Mouse (Mus musculus): ENCODE measurements around the gene Abcc8. TPM values are rescaled to one million over a fixed set of nuclear protein-coding genes. Genes with fewer than 3 reads are reported as not detected.

The Abcc8 gene
- polyA plus RNA-seq, 1 experiment from 2014 or later = 6.2 TPM

GRCm38 (mm10) chr7:46092803-46093202 lies 87.0 kb downstream of the Abcc8 start:
- Histone ChIP-seq H3K9ac (ENCODE audit: low read depth, low read length) (no peak overlapping the region), H3K4me3 (ENCODE audit: low read length) (no peak overlapping the region), H3K4me2 (ENCODE audit: low read depth, low read length) (no peak overlapping the region), H3K9me3 (ENCODE audit: control insufficient read depth, low read length) (no peaks in the 10 kb centered on the region; the same call in 1 of the 2 replicates), H3K27me3 (replicated peaks; ENCODE audit: control insufficient read depth, insufficient read depth, low read length) (0 out of 2 replicates have a peak, but pooled peaks cover 11% of the 10 kb centered on the region), H3K4me1 (ENCODE audit: control insufficient read depth, insufficient read depth, low read length) (no peaks in the 10 kb centered on the region), H3K36me3 (ENCODE audit: control insufficient read depth, insufficient read depth, low read length) (no peaks in the 10 kb centered on the region), H3K27ac (ENCODE audit: low read length) (no peak overlapping the region)
- WGBS = 47% methylated on average over 8 of the region's 8 CpGs
- ATAC-seq = no peak

DNA sequence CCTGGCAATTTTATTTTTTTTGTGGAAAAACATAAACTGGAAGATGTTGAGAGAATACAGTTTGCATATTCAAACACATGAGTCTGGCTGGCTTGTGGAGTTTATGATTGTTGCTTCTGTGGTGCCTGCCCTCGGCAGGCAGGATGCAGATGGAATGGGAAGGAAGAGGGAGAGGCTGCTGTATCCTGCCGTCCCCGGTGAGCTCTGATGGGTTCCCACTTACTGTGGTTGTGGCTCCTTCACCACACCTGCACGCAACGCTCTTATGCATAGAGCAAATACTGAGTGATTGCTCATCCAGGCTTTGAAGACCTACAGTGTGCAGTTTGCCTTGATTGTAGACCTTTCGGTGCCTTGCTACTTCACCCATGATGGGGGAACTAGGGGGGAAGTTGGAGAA lies 91.6 kb downstream of the Abcc8 start:
- Histone ChIP-seq H3K27ac (ENCODE audit: low read length) (no peak overlapping the region), H3K4me1 (ENCODE audit: control insufficient read depth, insufficient read depth, low read length) (peaks cover 8% of the 10 kb centered on the region), H3K4me3 (ENCODE audit: low read length) (no peak overlapping the region), H3K9ac (ENCODE audit: low read depth, low read length) (no peak overlapping the region), H3K4me2 (ENCODE audit: low read depth, low read length) (no peak overlapping the region), H3K27me3 (replicated peaks; ENCODE audit: control insufficient read depth, insufficient read depth, low read length) (0 out of 2 replicates have a peak, but pooled peaks cover 3% of the 10 kb centered on the region), H3K9me3 (ENCODE audit: control insufficient read depth, low read length) (no peaks in the 10 kb centered on the region; the same call in 1 of the 2 replicates), H3K36me3 (ENCODE audit: control insufficient read depth, insufficient read depth, low read length) (peaks cover 5% of the 10 kb centered on the region; the same call in 1 of the 2 replicates)
- ATAC-seq = no peak
- WGBS = 91% methylated on average over 6 of the region's 6 CpGs

DNA sequence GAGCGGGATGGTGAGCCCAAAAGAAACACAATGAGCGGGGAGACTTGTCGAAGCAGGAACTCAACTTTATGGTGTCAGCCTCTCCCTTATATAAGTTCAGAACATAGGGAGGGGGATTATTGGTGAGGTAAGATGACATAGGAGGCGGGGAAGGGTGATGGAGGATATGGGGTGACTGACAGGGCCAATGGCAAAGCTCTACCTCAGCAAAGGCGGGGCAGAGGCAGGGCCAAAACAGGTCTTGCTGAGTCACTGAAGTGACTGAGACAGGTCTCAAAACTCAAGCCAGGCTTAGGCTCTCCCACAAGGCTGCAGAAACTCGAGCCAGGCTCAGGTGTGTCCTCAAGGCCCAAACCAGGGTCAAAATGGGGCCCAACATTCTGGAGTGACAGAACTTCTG lies 93.5 kb downstream of the Abcc8 start:
- Histone ChIP-seq H3K9me3 (ENCODE audit: control insufficient read depth, low read length) (no peaks in the 10 kb centered on the region; the same call in 1 of the 2 replicates), H3K4me3 (ENCODE audit: low read length) (no peak overlapping the region), H3K4me1 (ENCODE audit: control insufficient read depth, insufficient read depth, low read length) (peaks cover 8% of the 10 kb centered on the region), H3K27me3 (replicated peaks; ENCODE audit: control insufficient read depth, insufficient read depth, low read length) (no peaks in the 10 kb centered on the region), H3K36me3 (ENCODE audit: control insufficient read depth, insufficient read depth, low read length) (peaks cover 9% of the 10 kb centered on the region), H3K27ac (ENCODE audit: low read length) (no peak overlapping the region), H3K4me2 (ENCODE audit: low read depth, low read length) (no peak overlapping the region), H3K9ac (ENCODE audit: low read depth, low read length) (no peak overlapping the region)
- no peak for ATAC-seq
- 91% methylated on average over 6 of the region's 6 CpGs for WGBS

DNA sequence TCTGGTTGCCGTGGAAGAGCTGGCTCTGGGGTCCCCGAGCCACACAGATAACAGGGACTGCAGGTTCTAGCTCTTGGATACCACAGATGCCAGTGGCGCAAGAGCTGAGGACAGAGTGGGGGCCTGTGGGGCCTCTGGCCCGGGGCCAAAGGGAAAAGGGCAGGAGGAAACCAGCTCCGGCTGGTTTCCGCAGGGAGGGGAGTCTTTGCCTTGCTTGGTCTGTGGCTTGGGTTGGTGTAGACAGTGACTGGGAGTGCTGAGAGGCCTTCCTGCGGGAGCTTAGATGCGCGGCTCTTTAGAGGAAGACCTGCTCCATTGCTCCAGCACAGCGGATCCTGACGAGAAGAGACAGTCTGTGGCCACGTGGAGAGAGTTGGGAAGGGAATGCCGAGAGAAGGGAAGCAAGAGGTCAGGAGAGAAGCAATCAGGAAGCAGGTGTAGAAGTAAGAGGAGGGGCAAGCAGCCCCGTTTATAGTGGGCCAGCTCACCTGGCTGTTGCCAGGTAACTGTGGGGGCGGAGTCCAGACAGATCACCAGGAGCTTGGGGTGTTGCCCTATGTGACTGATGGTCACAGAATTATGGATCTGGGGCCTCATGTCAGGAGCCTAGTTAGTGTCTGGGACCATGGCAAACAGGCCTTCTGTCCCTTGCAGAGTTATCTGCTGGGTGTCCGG lies 94.9 kb downstream of the Abcc8 start:
- Histone ChIP-seq H3K9me3 (ENCODE audit: control insufficient read depth, low read length) (no peaks in the 10 kb centered on the region; the same call in 1 of the 2 replicates), H3K36me3 (ENCODE audit: control insufficient read depth, insufficient read depth, low read length) (peaks cover 13% of the 10 kb centered on the region), H3K4me3 (ENCODE audit: low read length) (no peak overlapping the region), H3K27ac (ENCODE audit: low read length) (peak overlapping the region; percentile 69), H3K27me3 (replicated peaks; ENCODE audit: control insufficient read depth, insufficient read depth, low read length) (no peaks in the 10 kb centered on the region), H3K4me2 (ENCODE audit: low read depth, low read length) (peak overlapping the region; percentile 19; the same call in 1 of the 2 replicates), H3K9ac (ENCODE audit: low read depth, low read length) (peak overlapping the region; percentile 15), H3K4me1 (ENCODE audit: control insufficient read depth, insufficient read depth, low read length) (peaks cover 8% of the 10 kb centered on the region)
- WGBS = 48% methylated on average over 16 of the region's 16 CpGs
- ATAC-seq = peak; percentile 93

GRCm38 (mm10) chr7:46084024-46084423 lies 95.8 kb downstream of the Abcc8 start:
- 78% methylated on average over 10 of the region's 10 CpGs for WGBS
- Histone ChIP-seq H3K36me3 (ENCODE audit: control insufficient read depth, insufficient read depth, low read length) (peaks cover 13% of the 10 kb centered on the region), H3K4me1 (ENCODE audit: control insufficient read depth, insufficient read depth, low read length) (peaks cover 8% of the 10 kb centered on the region), H3K27ac (ENCODE audit: low read length) (peak overlapping the region; percentile 69; the same call in 1 of the 2 replicates), H3K4me2 (ENCODE audit: low read depth, low read length) (no peak overlapping the region), H3K9ac (ENCODE audit: low read depth, low read length) (no peak overlapping the region), H3K4me3 (ENCODE audit: low read length) (no peak overlapping the region), H3K27me3 (replicated peaks; ENCODE audit: control insufficient read depth, insufficient read depth, low read length) (no peaks in the 10 kb centered on the region), H3K9me3 (ENCODE audit: control insufficient read depth, low read length) (no peaks in the 10 kb centered on the region; the same call in 1 of the 2 replicates)
- no peak for ATAC-seq

DNA sequence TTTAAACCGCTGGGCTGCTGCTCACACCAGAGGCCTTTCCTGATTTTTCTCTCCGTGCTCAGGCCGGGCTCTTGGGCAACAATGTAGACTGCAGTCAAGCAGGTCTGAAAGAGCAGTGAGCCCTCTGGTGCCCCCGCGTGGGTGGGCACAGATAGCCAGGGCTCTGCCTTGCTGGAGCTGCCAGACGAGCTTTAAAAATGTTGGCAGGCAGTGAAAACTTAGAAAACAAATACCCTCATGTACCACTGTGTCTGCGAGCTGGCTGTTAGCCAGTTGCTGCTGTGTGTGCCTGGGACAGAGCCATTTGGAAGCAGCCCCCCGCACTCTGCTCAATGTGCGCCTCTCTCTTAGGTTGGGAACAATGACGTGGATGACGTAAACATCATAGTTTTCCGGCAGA lies 102.2 kb downstream of the Abcc8 start:
- H3K4me3 ChIP-seq (ENCODE audit: low read length) = no peak overlapping the region
- H3K4me1 ChIP-seq (ENCODE audit: control insufficient read depth, insufficient read depth, low read length) = no peaks in the 10 kb centered on the region
- no peak overlapping the region for H3K4me2 ChIP-seq (ENCODE audit: low read depth, low read length)
- no peaks in the 10 kb centered on the region for H3K27me3 ChIP-seq (replicated peaks; ENCODE audit: control insufficient read depth, insufficient read depth, low read length)
- no peaks in the 10 kb centered on the region for H3K9me3 ChIP-seq (ENCODE audit: control insufficient read depth, low read length)
- no peak overlapping the region for H3K27ac ChIP-seq (ENCODE audit: low read length)
- 86% methylated on average over 12 of the region's 12 CpGs for WGBS
- H3K36me3 ChIP-seq (ENCODE audit: control insufficient read depth, insufficient read depth, low read length) = peaks cover 30% of the 10 kb centered on the region
- no peak overlapping the region for H3K9ac ChIP-seq (ENCODE audit: low read depth, low read length)
- ATAC-seq = no peak

DNA sequence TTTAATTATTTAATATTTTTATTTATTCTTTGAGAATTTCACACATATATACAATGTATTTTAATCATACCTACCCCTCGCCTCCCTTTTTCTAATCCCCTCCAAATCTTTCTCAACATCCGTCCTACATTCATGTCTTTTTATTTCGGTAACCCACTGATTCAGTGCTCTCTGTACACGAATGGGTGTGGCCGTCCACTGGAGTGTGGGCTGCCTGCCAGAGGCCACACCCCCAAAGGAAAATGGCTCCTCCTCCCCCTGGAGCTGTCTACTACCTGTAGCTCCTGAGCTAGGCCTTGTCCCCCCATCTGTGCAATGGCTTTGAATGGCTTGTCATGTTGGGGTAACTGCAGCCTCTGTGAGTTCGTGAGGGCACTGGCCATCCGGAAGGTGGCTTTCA lies 103.0 kb downstream of the Abcc8 start:
- Histone ChIP-seq H3K27me3 (replicated peaks; ENCODE audit: control insufficient read depth, insufficient read depth, low read length) (no peaks in the 10 kb centered on the region), H3K9ac (ENCODE audit: low read depth, low read length) (no peak overlapping the region), H3K36me3 (ENCODE audit: control insufficient read depth, insufficient read depth, low read length) (peaks cover 35% of the 10 kb centered on the region), H3K27ac (ENCODE audit: low read length) (no peak overlapping the region), H3K4me2 (ENCODE audit: low read depth, low read length) (no peak overlapping the region), H3K9me3 (ENCODE audit: control insufficient read depth, low read length) (no peaks in the 10 kb centered on the region), H3K4me1 (ENCODE audit: control insufficient read depth, insufficient read depth, low read length) (no peaks in the 10 kb centered on the region), H3K4me3 (ENCODE audit: low read length) (no peak overlapping the region)
- peak; percentile 60 for ATAC-seq
- WGBS = 80% methylated on average over 7 of the region's 7 CpGs

- no peaks in the 10 kb centered on the region for H3K27me3 ChIP-seq (replicated peaks; ENCODE audit: control insufficient read depth, insufficient read depth, low read length)
- no peak overlapping the region for H3K4me2 ChIP-seq (ENCODE audit: low read depth, low read length)
- H3K4me3 ChIP-seq (ENCODE audit: low read length) = no peak overlapping the region
- H3K36me3 ChIP-seq (ENCODE audit: control insufficient read depth, insufficient read depth, low read length) = peaks cover 34% of the 10 kb centered on the region
- no peaks in the 10 kb centered on the region for H3K9me3 ChIP-seq (ENCODE audit: control insufficient read depth, low read length)
- no peaks in the 10 kb centered on the region for H3K4me1 ChIP-seq (ENCODE audit: control insufficient read depth, insufficient read depth, low read length)
- no peak overlapping the region for H3K27ac ChIP-seq (ENCODE audit: low read length)
- 94% methylated on average over 8 of the region's 8 CpGs for WGBS
- ATAC-seq = no peak
- no peak overlapping the region for H3K9ac ChIP-seq (ENCODE audit: low read depth, low read length)
These were observed 111.0 kb downstream of the Abcc8 start for GRCm38 (mm10) chr7:46068831-46069230.

GRCm38 (mm10) chr7:46063296-46063695 lies 116.5 kb downstream of the Abcc8 start:
- no peak overlapping the region for H3K4me2 ChIP-seq (ENCODE audit: low read depth, low read length)
- no peaks in the 10 kb centered on the region for H3K27me3 ChIP-seq (replicated peaks; ENCODE audit: control insufficient read depth, insufficient read depth, low read length)
- H3K4me1 ChIP-seq (ENCODE audit: control insufficient read depth, insufficient read depth, low read length) = no peaks in the 10 kb centered on the region
- H3K9me3 ChIP-seq (ENCODE audit: control insufficient read depth, low read length) = no peaks in the 10 kb centered on the region
- H3K27ac ChIP-seq (ENCODE audit: low read length) = no peak overlapping the region
- H3K36me3 ChIP-seq (ENCODE audit: control insufficient read depth, insufficient read depth, low read length) = peaks cover 30% of the 10 kb centered on the region
- H3K9ac ChIP-seq (ENCODE audit: low read depth, low read length) = no peak overlapping the region
- WGBS = 95% methylated on average over 6 of the region's 6 CpGs
- ATAC-seq = no peak
- H3K4me3 ChIP-seq (ENCODE audit: low read length) = no peak overlapping the region
